Mouse (Mus musculus) bone marrow, adult 2 months (tissue): ENCODE results near the gene Olfr263.

Experiments used
- CTCF ChIP-seq: fragments of 200-500 bp; IDR thresholded peaks from 2 replicates; pipeline ENCODE4 v1.5.1; 2011; ENCODE audit warnings: low read length, control low read depth; ENCODE audit not compliant: control insufficient read depth, insufficient read depth
- POLR2A ChIP-seq: fragments of 200-500 bp; IDR thresholded peaks from 2 replicates; pipeline ENCODE4 v1.6.1; 2011; ENCODE audit warnings: low read depth, mild to moderate bottlenecking, control low read depth, low read length, borderline replicate concordance; ENCODE audit not compliant: control insufficient read depth

- TF ChIP-seq CTCF = no peak
- TF ChIP-seq POLR2A = no peak
Measured at GRCm38 (mm10) chr13:21179367-21179723, 49.9 kb downstream of the Olfr263 start, which contains the start of gene Trim27.
